Mouse (Mus musculus) adrenal gland (tissue): ENCODE results near the gene Magi1.
"Not testable (repeated sequence)": the region's sequence is repeated elsewhere in the genome, so short reads cannot be mapped to it uniquely, and the experiment has no call there.

Source experiments
- intact Hi-C: fragments of 180-260 bp; cut with DNase I; formaldehyde crosslinking; loops from one replicate; pipeline ENCODE4 v1.15.1; 2025

The Magi1 gene

DNA sequence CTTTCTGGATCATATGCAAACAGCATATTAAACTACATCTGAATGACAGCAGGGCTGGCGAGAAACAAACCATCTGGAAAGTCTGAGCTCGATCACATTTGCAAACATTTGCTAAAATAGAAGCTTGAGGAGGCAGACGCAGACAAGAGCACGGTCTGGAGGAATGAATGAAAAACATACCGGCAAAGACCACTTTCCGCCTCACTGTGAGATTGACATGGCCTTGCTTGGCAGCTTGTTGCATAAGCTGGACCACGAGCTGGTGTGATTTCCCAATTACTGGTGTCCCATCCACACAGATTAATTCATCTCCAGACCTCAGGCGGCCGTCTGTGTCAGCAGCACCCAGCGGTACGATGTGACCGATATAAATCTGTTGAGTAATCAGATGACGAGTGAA lies 584.3 kb downstream of the Magi1 start:
- intact Hi-C loops = no loop called here

DNA sequence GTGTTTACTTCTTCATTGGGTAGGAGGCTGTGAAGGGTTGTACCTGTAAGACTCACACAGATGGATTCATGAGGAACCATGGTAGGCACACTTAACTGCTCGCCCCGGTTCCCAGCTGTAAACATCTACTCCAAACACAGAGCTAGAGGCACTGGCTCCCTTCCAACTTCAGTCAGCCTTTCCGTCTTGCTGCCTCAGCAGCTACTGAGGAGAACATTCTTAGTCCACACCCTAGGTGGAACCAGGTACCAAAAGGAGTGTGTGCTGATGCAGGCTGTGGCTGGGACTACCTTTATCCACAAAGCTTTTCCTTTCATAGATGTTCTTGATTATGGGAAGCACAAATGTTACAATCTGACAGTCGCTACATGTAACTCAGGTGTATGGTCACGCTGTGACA lies 585.8 kb downstream of the Magi1 start:
- intact Hi-C loops = no loop called here

DNA sequence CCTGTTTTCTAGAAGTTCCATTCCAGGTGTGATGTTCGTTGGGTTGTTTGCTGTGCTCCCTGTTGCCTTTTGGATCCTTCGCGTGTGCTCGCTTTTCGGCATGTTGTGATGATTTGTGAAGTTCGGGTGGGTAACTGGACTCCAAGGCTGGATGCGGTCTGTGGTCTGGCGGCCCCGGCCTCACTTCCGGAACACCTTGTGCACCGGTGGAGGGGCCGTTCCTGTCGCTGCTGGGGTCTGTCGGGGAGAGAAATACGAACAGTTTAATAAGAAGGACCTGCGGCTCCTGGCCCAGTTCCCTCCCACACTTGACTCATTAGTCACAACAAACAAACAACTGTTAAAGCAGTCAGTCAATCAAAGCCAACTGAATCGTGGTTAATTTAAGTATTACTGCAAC lies 605.0 kb downstream of the Magi1 start:
- intact Hi-C loops = no loop called here

DNA sequence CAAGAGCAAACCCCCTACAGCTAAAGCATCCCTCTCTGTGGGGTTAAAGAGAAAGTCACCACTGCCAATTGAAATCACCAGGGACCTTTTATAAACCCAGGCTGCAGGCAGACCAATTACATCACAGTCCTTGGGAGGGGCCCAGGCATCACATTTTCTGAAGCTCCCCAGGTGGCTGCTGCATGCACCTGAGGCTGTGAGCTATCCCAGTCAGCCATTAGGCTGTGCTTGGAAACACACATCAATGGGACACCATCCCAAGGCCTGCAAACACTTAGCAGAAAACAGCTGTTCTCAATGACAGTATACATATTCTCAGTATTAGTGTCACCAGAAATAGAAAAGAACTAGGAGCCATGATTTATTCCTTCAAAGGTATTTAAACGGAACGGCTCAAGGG lies 617.0 kb downstream of the Magi1 start:
- intact Hi-C loops = no loop called here

DNA sequence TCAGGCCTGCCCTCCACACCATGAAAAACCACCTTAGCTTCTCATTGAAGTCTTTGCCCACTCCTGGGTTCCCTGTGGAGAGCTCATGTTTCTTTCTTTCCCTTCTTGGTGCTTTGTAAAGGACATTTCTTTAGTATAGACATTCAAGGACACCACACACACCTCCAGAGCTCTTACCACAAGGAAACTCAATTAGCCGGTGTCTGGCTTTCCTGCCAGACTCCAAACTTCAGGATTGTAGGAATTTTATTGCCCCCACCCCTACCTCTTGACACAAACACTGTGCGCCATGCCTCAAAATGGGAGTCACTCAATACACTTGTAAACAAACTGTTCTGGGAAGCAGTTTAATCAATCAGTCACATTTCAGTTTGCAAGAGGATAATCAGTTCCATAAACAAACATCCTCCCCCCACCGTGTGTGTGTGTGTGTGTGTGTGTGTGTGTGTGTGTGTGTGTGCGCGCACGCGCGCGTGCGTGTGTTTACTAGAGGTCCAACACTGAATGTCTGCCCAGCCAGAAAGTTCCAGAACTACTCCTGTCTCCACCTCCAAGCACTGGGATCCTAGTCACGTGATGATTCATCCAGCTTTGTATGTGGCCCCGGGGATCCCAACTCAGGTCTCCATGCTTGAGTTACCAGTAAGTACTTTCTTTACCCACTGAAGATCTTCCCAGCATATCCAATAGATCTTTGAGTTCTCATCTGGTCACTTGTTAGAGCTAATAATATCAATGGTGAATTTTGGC lies 618.5 kb downstream of the Magi1 start:
- intact Hi-C loops = no loop called here

DNA sequence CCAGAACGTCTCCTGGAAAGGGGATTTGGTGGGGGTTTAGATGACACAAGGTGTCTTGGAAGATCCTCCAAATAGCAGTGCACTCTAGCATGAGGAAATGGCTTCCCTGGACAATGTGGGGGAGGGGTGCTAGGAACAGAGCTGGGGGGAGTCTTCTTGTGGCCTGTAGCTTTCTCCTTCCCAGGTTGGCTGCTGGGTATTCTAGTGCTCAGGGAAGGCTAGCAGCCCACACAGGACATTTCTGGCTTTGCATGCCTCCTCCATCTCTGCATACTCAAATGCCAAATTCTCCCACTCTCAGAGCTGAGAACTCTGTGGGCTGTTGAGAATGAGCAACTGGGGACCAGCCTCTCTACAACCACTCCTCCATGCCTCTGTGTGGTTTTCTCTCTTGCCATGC lies 622.6 kb downstream of the Magi1 start:
- intact Hi-C loops = no loop called here

DNA sequence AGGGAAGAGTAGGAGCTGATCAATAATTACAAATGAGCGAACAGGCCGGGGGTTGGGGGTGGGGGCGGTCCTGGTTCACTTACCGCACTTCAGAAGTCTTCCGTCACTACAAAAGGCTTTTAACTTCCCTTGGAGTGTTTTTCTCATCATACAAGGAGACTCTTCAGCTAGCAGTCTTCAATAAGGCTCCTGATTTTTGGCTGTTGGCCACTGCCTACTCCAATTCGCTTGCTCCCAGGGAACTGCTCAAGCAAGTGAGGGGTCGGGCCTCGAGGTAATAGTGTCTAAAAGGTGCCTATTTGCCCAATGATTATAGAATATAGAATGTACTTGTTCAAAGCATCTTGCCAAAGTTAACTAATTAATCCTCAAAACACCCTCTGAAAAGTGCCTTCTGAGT lies 624.2 kb downstream of the Magi1 start:
- intact Hi-C loops = no loop called here

DNA sequence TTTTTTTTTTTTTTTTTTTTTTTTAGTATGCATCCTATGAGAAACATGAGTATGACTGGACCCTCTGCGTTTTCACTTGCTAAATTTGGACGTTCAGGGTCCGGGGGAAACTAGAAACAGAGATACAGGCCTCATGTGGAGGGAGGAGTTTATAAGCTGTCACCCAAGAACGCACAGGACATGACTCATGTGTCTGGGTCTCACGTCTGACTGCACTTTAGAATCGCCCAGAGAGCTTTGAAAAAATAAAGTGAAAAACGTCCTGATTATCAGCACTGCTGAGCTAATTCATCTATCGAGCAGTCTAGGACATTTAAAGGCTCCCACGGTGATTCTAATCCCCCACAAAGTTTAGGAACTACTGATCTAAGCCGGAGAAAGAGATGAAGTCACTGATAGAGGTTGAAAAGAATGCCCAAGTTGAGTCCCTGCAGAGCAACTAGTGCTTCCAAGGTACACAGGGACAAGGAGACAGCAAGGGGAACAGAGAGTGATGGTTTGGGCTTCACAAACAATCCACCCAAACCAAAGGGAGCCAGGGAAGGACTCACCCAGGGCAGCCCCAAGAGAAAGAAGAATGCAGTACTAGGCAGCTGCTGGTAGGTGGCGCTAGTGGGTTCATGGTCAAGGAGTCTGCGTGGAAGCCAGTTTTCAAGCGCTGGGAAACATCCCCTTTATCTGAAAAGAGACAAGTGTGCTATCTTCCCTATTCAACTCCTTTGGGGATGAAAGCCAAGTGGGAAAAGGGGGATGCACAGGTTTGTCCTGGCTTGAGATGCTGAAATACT lies 626.3 kb downstream of the Magi1 start:
- intact Hi-C loops = no loop called here

DNA sequence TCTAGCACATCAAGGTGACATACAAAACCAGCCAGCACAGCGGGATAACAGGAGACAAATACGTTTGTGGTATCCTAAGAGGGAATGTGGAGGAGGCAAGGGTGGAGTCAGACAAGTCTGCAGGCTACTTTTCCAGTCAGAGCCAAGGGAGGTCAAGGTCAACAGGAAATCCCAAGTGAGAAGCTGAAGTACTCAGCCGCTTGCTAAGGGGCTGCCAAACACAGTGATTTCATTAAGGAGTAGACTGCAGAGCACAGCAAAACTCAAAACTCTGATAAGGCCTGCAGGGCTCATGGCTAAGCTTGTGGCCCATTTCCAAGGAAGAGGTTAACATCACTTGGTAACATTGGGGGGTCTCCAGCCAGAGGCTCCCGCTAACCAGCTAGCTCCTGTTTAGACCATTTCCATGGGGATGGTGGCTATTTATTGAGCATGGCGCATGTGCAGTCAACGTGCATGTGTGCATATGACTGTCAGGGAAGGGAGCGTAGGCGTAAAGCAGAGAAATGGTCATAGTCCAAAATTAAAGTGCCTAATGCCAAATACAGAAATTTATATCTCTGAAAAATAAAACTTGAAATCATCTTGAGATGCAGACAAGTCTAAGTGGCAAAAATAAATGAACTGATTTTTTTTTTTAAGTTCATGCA lies 635.0 kb downstream of the Magi1 start:
- intact Hi-C loops = no loop called here

DNA sequence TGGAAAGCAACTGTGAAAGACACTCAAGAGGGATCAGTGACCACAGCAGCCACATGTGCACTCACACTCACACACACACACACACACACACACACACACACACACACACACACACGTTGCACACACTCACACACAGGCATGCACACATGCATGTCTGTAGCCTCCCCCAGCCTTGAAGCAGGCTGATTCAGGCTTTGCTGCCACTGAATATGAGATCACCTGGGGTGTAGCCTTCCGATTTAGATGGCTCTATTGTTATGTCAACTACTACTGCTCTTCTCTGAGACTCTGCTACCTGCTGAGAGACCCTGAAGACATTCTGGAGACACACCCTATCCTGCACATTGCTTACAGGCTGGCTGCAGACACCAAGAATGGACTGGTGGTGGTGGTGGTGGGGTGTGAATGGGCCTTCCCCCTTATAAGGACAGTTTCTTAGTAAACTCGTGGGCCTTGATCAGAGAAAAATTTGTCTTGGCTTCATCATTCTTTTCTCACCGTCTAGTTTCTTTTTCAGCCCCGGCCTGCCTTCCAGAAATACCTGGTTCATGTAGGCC lies 653.9 kb downstream of the Magi1 start:
- intact Hi-C loops = not testable (repeated sequence)

DNA sequence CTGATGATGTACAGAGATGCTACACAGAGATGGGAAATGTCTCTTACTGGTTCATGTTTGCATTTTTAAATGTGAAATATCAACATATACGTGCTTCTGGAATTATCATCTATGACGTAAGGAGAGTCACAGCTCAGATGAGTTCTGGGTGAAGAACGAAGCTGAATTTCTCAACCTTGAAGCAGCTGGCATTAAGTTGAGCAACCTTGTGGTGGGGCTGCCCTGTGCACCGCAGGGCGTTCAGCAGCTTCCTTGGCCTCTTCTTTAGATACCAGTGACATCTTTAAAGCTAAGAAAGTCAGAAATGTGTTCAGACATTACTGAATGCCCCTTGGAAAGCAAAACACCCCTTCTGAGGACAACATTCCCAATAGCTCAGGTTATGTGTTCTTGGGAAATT lies 656.5 kb downstream of the Magi1 start:
- intact Hi-C loops = no loop called here
